Mouse (Mus musculus): ENCODE results near the gene Slc2a3. TPM values are rescaled to one million over a fixed set of nuclear protein-coding genes. Genes with fewer than 3 reads are reported as not detected.

Slc2a3 gene
- polyA plus RNA-seq, 1 experiment from 2014 or later = 13.4 TPM

GRCm38 (mm10) chr6:122686709-122687108, 114.7 kb downstream of the Slc2a3 start:
- H3K36me3 ChIP-seq = no peaks in the 10 kb centered on the region
- no peak for ATAC-seq

GRCm38 (mm10) chr6:122682646-122683045, 118.8 kb downstream of the Slc2a3 start:
- H3K9ac ChIP-seq = no peak overlapping the region
- ATAC-seq = no peak
- no peak overlapping the region for H3K4me2 ChIP-seq (replicated peaks)
- H3K27me3 ChIP-seq (replicated peaks) = no peaks in the 10 kb centered on the region
- 89% methylated on average over 3 of the region's 3 CpGs for WGBS
- H3K36me3 ChIP-seq = no peaks in the 10 kb centered on the region
- no peaks in the 10 kb centered on the region for H3K4me1 ChIP-seq (replicated peaks)
- no peak overlapping the region for H3K4me3 ChIP-seq (replicated peaks)
- no peaks in the 10 kb centered on the region for H3K9me3 ChIP-seq
- no peak overlapping the region for H3K27ac ChIP-seq

More at GRCm38 (mm10) chr6:122686709-122687108, 114.7 kb downstream of the Slc2a3 start:
- H3K9me3 ChIP-seq = no peaks in the 10 kb centered on the region
- H3K27ac ChIP-seq = no peak overlapping the region
- no peak overlapping the region for H3K4me3 ChIP-seq (replicated peaks)
- no peak overlapping the region for H3K9ac ChIP-seq
- H3K4me1 ChIP-seq (replicated peaks) = no peaks in the 10 kb centered on the region
- no peak overlapping the region for H3K4me2 ChIP-seq (replicated peaks)
- 91% methylated on average over 13 of the region's 13 CpGs for WGBS
- no peaks in the 10 kb centered on the region for H3K27me3 ChIP-seq (replicated peaks)

Other genes with a start within 250 kb of the Slc2a3 start
- not detected in 2 replicates for gene Aicda, start 247.8 kb downstream of the Slc2a3 start, polyA plus RNA-seq (2015; fragmentation: Nextera tagmentation; extraction: Ambion mirVana)
- gene Apobec1, start 199.2 kb downstream of the Slc2a3 start, polyA plus RNA-seq (2015; fragmentation: Nextera tagmentation; extraction: Ambion mirVana) = 6.3 and 7.6 TPM in 2 replicates
- gene Gdf3, start 191.6 kb downstream of the Slc2a3 start, polyA plus RNA-seq (2015; fragmentation: Nextera tagmentation; extraction: Ambion mirVana) = 0.10 and 0.18 TPM in 2 replicates
- not detected in 2 replicates for gene Dppa3, start 175.2 kb downstream of the Slc2a3 start, polyA plus RNA-seq (2015; fragmentation: Nextera tagmentation; extraction: Ambion mirVana)
- gene Nanog, start 94.2 kb downstream of the Slc2a3 start, polyA plus RNA-seq (2015; fragmentation: Nextera tagmentation; extraction: Ambion mirVana) = 0.20 and 0.21 TPM in 2 replicates
- gene Foxj2, start 18.3 kb upstream of the Slc2a3 start, polyA plus RNA-seq (2015; fragmentation: Nextera tagmentation; extraction: Ambion mirVana) = 3.9 and 4.5 TPM in 2 replicates
- gene C3ar1, start 54.5 kb upstream of the Slc2a3 start, polyA plus RNA-seq (2015; fragmentation: Nextera tagmentation; extraction: Ambion mirVana) = 2.5 TPM in 2 replicates
- 56.3 and 59.8 TPM in 2 replicates for gene Necap1, start 72.8 kb upstream of the Slc2a3 start, polyA plus RNA-seq (2015; fragmentation: Nextera tagmentation; extraction: Ambion mirVana)
- gene Clec4a1, start 120.2 kb upstream of the Slc2a3 start, polyA plus RNA-seq (2015; fragmentation: Nextera tagmentation; extraction: Ambion mirVana) = 3.9 and 4.3 TPM in 2 replicates
- gene Clec4a3, start 150.9 kb upstream of the Slc2a3 start, polyA plus RNA-seq (2015; fragmentation: Nextera tagmentation; extraction: Ambion mirVana) = 3.7 and 4.3 TPM in 2 replicates
- gene Clec4a4, start 188.7 kb upstream of the Slc2a3 start, polyA plus RNA-seq (2015; fragmentation: Nextera tagmentation; extraction: Ambion mirVana) = not detected in 2 replicates
- not detected in 2 replicates for gene Clec4b1, start 248.3 kb upstream of the Slc2a3 start, polyA plus RNA-seq (2015; fragmentation: Nextera tagmentation; extraction: Ambion mirVana)

Data from intestine, embryonic 15.5 days (tissue).